Mouse (Mus musculus) spleen, adult 12 weeks (tissue): ENCODE results near the gene Nphs1.
"Not testable (repeated sequence)": the region's sequence is repeated elsewhere in the genome, so short reads cannot be mapped to it uniquely, and the experiment has no call there.

ENCODE experiments used
- DNase-seq: peaks from one replicate; pipeline ENCODE4 v3.0.0; 2022; ENCODE audit warnings: low spot score

Nphs1 gene

DNA sequence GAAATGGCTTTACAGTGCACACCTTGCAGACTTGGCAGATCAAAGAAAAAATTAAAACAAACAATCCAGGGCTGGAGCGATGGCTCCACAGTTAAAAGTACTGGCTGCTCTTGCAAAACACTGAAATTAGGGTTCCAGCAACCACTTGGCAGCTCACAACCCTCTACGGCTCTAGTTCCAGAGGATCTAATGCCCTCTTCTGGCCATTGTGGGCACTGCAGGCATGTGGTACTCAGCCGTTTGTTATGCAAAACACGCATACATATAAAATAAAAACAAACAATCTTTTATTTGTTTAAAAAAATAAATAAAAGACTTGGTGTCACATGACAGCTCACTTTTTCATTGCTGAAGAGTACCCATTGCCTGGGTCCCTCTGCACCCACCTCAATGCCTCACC lies 34.6 kb downstream of the Nphs1 start:
- DNase-seq = peak; percentile 59

DNA sequence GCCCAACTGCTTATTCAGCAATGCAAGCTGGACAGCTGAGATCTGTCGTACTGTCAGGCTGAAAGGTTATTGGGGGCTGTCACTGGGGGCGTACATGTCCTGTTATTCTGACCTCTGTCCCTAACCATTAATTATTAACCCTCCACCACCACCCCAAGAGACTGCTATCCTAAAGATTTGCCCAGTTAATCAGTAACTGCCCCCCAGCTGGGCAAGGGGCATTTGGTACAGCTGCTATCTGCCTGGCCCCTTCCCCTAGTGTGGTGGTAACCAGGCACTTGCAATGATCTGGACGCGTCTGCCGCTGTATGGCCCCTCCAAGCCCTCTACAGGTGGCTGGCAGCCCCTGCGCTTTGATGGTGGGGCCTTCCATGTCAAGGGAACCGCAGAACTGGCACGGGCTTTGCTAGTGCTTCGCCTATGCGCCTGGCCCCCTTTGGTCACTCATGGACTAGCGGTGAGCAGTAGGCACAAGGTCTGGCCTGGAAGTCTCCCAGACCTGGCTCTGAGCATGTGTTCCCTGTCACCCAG lies 35.4 kb downstream of the Nphs1 start, which contains the start of gene Prodh2:
Gene Prodh2 (plus strand): TSS at position 222 of the 531 bp plus-strand sequence.
- no peak for DNase-seq

DNA sequence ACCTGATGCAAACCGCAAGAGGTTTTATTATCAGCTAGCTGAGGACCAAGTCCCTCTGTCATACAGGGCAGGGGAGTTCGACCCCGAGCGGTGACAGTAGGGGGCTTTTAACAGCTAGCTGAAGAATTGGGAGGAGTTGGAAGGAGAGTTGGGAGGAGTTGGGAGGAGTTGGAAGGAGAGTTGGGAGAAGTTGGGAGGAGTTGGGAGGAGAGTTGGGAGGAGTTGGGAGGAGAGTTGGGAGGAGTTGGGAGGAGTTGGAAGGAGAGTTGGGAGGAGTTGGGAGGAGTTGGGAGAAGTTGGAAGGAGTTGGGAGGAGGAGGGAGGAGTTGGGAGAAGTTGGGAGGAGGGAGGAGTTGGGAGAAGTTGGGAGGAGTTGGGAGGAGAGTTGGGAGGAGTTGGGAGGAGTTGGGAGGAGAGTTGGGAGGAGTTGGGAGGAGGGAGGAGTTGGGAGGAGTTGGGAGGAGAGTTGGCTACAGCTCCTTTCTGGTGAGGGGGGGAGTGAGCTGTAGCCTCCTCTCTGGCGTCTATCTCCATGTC lies 37.5 kb downstream of the Nphs1 start:
- DNase-seq = not testable (repeated sequence)

DNA sequence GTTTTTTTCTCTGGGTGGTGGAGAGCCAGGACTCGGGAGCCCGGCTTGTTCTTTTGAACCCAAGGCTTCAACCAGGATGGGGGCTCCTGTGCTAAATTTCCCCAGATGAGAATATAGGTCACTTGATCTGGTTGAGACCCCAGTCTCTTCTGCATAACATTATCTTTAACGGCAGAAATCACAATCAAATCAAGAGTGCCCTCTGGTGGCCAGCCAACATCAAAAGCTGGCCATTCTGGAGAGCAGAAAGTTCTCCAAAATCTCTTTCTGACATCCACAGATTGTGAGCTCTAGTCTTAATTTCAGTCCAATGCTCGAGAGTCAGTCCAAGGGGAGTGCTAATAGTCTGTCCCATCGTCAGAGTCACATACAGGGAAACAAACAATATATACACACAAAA lies 43.0 kb downstream of the Nphs1 start:
- not testable (repeated sequence) for DNase-seq

DNA sequence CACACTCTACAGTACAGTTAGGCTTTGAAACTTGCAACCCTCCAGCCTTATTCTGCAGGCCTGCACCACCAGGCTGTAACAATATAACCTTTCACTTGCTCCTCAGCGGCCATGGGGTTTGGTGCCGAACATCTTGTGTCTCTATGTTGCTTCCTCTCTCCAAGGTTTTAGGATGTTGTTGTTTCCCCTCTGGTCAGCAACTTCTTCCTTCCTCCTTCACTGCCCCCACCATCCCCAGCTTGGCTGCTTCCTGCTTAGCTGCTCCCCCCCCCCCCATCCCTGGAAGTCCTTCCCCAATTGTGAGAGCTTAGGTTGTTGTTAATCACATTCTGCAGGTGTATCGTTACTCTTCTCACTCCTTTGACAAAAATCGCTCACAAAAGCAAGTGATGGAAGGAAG lies 49.9 kb downstream of the Nphs1 start:
- DNase-seq = no peak

DNA sequence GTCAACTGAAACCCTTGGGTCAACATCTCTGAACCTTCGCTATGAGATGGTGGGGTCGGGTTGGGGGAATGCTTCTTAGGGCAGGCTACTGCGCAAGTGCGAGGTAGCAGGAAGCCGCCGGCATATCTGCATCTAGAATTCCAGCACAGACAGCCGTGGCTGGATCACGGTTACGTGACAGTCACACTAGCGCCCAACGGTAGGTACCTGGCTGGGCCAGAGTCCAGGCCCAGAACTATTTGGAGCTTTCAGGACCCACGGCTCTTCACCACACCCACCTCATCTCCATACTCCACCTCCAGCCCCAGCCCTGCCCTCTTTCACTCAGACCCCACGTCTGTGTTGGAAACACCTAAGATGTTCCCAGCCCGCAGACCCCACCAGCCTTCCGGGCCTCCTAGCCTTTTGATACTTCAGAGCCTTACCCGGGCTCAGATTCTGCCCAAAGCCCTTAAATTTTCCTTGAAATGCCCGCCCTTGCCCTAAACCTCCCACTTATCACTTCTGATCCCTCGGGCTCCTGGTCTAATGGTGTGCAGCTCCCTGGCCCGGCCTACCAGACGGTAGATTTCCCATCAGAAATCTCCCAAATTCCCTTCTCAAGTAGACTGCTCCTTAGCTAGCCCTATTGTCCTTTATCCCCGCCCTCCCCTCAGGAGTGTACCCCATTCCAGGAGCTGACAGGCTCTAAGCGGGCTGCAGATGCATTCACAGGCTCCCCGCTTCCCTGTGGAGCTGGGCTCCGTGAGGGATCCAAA lies 57.1 kb downstream of the Nphs1 start:
- DNase-seq = no peak

DNA sequence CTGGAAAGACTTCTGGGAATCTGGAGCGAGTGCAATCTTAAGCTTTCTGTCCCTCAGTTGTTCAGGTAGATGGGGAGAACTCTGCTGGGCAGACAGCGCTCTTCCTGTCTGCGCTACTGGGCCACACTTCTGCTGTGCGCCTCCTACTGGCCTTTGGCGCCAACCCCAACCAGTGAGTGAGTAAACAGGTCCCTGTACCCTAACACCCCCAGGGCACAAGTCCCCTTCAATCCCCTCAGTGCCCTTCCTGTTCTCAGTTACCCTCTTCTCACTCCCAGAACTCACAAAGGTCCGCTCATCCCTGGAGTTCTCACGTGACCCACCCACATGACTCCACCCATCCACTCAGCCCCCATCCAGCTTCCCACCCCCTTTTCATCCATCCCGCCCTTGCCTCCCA lies 60.2 kb downstream of the Nphs1 start:
- no peak for DNase-seq

DNA sequence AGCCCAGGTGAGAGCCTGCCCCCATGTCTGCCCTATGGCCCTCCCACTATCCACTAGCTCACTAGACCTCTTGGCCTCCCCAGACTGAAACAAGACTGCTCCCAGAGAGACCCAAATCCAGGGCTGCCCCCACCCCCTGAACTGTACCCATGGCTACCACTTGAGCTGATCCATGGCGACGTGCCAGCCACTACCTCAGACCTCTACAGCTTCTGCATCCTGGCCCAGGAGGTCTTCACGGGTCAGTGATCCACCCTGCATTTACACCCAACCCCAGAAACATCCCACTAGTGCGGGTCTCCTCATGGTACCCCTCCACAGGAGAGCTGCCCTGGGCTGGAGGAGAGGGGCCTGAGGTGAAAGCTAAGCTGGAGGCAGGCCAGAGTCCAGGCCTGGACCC lies 62.3 kb downstream of the Nphs1 start:
- DNase-seq = no peak

DNA sequence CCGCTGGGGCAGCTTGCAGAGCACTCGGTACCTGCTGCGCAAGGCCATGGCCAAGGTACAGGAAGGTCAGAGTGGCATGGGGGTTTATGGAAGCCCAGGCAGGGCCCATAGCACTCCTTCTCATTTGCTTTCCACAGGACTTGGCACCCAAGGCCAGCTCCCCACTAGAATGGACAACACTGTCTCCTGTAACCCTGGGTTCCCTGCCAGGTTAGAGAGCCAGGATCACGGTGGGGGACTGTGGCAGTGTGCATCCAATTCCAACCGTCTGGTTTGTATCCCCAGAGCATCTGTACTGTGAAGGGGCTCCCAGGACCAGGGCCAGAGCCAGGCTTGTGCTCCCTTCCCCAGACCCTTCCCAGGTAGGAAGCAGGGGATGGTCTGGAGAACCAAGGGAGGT lies 62.7 kb downstream of the Nphs1 start:
- no peak for DNase-seq

DNA sequence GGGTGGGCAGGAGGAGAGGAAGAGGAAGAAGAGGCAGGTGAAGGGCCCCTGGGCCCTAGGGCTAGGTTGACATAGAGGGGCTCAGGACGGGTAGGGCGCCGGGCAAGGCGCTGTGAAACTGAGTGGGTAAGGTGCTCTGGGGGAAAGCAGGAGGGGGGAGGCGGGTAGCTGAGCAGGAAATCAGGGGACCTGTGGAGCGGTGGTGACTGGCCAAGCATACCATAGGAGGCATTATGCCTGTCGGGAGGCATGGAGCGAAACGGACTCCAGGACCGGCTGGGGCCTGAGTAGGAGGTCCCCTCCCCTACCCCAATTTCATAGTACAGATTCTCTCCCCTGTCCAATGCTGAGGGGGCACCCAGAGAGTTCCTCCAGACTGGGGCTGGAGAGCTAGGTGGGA lies 64.8 kb downstream of the Nphs1 start:
- DNase-seq = no peak

DNA sequence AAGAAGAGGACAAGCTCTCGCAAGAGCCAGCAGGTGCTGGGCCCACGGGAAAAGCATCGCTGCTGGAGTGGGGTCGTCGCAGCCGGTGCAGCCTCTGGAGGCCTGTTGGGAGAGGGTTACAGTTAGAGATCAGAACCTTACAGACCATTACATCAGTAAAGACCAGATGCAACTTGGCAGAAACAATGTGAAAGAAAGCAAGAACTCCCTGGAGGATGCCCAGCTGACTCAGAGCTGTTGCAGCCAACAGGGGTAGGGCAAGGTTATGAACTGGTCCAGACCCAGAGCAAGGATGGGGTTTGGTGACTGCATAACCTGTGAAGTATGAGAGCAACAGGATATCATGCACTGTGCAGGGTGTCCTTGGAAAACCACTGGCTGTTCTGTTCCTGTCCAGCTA lies 66.4 kb downstream of the Nphs1 start:
- DNase-seq = no peak

DNA sequence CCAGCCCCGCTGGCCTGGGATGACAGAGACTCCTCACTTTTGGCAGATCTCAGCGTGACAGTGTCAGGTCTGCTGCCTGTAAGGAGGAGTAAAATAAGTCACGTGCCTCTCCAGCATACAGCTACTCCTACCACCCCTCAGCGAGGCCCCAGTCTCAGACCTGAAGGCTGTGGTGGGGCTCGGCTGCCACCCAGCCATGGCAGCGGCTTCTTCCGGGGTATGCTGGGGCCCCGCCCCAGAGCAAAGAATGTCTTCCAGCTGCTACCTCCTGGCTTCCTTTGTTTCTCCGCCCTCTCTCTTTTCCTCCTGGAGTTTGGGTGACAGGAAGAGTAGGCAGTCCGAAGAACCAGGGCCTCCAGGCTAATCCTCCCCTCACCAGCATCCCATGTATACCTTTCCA lies 67.8 kb downstream of the Nphs1 start:
- no peak for DNase-seq

DNA sequence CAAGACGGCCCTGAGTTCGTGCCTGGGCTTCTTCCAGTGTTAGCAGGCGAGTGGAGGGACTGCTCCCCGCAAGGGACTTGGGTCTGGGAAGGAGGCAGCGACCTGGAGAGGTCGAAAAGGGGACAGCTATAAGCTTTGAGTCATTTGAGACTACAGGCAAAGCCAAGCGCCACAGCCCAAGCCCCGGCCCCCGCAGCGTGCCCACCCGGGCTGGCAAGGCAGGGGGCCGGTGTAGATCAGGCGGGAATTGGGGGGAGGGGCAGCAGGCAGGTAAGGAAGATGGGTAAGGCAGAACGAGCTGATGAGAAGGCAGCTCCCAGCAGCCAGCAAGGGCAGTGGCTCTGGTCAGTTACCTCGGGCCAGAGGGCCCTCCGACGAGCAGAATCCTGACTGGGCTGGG lies 68.3 kb downstream of the Nphs1 start:
- no peak for DNase-seq

DNA sequence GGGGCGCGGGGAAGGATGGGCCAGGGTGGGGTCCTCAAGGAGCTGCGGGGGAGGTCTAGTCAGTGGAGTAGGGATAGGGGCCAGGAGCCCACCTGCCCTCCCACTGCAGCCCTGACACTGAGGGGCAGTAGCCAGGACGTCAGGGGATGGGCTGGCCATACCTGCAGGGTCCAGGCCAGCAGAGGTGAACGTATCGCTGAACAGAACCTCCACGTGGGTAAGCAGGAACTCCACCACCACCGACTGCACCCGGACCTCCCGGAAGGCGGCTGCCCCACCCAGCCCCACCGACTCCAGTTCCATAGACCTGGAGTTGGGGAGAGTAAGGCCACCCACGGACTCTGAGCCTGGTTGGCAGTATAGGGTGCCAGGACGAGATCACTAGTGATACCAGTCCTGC lies 68.9 kb downstream of the Nphs1 start:
- no peak for DNase-seq

DNA sequence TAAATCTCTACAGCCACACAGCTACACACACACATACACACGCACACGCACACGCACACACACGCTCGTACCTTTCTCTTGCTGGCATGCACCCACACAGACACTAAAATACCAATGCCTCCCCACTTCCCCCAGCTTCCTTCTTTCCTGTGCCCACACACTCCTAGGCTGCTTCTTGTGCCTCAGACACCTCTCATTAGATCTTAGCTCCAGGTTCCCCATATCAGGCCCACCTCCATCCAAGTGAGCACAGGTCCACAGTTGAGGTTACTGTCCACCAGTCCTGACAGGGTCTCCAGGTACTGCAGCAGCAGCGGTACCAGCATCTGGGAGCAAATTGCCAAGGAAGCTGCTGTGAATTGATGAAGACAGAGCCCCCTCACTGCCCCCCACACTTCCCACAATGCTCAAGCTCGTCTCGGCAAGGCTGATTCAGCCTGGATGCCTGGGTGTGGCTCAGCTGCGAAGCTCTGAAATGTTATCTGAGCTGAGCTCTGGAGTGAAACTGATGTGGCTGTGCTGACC lies 73.2 kb downstream of the Nphs1 start:
- DNase-seq = no peak

DNA sequence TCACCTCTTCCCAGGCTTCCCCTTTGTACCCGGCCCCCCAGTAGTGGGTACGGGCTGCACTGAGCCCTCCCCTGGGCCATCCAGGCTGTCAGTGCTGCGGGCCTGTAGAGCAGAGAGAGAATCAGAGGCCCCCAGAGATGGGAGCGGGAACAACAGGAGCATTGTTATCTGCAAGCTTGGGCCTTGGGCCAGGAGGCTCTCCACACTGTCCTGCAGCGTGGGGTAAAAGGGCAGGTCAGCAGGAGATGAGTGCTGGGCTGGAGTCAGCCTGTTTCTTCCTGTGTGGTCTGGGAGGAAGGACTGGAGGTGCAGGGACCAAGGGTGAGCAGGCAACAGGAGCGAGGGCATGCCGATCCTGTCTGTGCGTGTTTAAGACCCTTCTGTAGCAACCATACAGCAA lies 74.8 kb downstream of the Nphs1 start:
- DNase-seq = no peak

DNA sequence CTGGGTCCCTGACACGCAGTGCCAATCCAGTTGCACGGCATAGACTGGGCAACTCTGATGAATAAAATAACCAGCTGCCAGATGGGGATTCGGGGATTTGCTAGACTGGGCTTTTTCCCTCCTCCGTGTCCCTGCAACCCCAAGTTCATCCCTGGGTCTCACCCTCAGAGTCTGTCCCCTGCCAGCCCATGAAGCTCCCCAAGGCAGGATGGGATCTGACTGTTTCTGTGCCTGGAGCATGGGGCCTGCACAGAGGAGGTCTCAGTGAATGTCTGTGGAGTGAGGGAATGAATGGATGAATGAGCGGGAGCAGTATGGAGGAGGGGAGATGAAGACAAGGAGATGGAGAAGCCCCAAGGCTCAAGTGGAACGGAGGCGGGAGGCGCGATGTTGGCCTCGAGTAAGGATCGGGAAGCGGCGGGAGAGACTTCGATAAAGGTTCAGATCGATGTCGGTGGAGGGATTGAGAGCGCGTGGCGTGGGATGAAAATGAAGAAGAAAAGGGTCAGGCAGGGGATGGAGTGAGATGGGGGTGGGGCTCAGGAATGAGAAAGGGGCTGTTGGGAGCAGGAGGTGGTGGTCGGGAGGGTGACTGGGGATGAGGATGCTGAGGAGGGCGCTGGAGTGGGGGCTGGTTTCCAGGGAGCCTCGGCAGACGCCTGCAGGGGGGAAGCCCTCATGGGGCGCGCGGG lies 76.0 kb downstream of the Nphs1 start:
- DNase-seq = no peak

DNA sequence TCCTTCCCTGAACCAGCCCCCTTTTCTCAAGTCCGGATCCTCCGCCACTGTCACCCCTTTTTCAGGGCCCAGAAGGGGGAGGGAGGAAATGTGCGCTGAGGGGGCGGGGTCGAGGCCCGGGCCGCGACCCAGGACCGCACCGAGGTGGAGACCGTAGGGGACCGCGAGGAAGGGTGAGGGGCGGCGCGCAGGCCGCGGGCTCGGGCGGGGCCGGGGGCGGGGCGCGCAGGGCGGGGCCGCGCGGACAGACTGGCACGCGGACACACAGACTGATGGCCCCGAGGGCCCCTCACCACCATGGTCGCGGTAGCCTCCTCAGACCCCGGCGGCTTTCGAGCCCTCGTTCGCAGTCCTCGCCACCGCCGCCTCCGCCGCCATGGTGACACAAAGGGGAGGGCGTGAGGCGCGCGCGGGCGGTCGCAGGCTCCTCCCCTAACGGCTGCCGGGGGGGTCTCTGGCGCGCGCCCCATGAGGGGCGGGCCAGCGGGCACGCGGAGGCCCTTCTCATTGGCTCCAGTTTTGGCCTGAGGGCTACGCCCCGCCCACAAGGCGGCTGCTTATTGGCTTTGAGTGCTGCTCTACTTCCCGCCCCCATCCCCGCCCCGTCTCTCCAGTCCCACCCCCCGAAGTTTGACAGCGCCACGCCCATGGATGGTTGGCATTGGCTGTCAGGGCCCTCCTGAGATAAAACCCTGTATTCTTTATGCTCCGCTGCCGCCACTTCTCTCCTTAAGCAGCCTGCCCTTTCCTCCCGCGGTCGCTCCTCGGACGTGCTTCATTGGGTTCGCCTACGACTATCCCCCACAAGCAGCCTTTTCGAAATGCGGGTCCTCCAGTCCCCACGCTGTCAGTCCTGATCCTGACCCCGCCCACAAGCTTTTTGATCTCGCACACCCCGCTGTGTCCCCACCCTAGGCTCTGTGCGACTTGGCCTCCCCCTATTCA lies 76.8 kb downstream of the Nphs1 start, which contains the start of gene Arhgap33:
Gene Arhgap33 (minus strand): TSS at position 428 of the 945 bp plus-strand sequence.
- peak; percentile 91 for DNase-seq
